Mouse (Mus musculus): ENCODE results near the gene Sergef. TPM values are rescaled to one million over a fixed set of nuclear protein-coding genes. Genes with fewer than 3 reads are reported as not detected.
A peak's percentile ranks its signal among the peaks of the same experiment; 100 is the strongest.

Sergef gene
- polyA plus RNA-seq, 1 experiment from 2014 or later, result 13.3 TPM

GRCm38 (mm10) chr7:46486761-46487160 is 152.8 kb downstream of the Sergef start:
- Histone ChIP-seq H3K27me3 (ENCODE audit: control insufficient read depth, insufficient read depth, low read depth, low read length) (no peaks in the 10 kb centered on the region), H3K27ac (ENCODE audit: low read length) (peak overlapping the region; percentile 11; the same call in 1 of the 2 replicates), H3K4me2 (ENCODE audit: low read depth, low read length) (no peak overlapping the region), H3K9ac (ENCODE audit: low read length) (no peak overlapping the region), H3K36me3 (ENCODE audit: control insufficient read depth, insufficient read depth, low read length) (no peaks in the 10 kb centered on the region), H3K9me3 (ENCODE audit: control insufficient read depth, low read length) (no peaks in the 10 kb centered on the region), H3K4me1 (replicated peaks; ENCODE audit: control insufficient read depth, insufficient read depth, low read length) (peaks cover 8% of the 10 kb centered on the region; the same call in 1 of the 2 replicates), H3K4me3 (ENCODE audit: low read length) (no peak overlapping the region)
- 66% methylated on average over 5 of the region's 5 CpGs for WGBS
- ATAC-seq (ENCODE audit: low read depth), result no peak

- Histone ChIP-seq H3K4me2 (ENCODE audit: low read depth, low read length) (no peak overlapping the region), H3K36me3 (ENCODE audit: control insufficient read depth, insufficient read depth, low read length) (no peaks in the 10 kb centered on the region), H3K4me1 (replicated peaks; ENCODE audit: control insufficient read depth, insufficient read depth, low read length) (peaks cover 9% of the 10 kb centered on the region; the same call in 1 of the 2 replicates), H3K4me3 (ENCODE audit: low read length) (no peak overlapping the region), H3K9ac (ENCODE audit: low read length) (no peak overlapping the region), H3K27ac (ENCODE audit: low read length) (no peak overlapping the region), H3K27me3 (ENCODE audit: control insufficient read depth, insufficient read depth, low read depth, low read length) (no peaks in the 10 kb centered on the region), H3K9me3 (ENCODE audit: control insufficient read depth, low read length) (no peaks in the 10 kb centered on the region)
- ATAC-seq (ENCODE audit: low read depth), result no peak
- 60% methylated on average over 6 of the region's 6 CpGs for WGBS
Observed at GRCm38 (mm10) chr7:46484223-46484622, 155.4 kb downstream of the Sergef start.

- no peak overlapping the region for H3K9ac ChIP-seq (ENCODE audit: low read length)
- H3K9me3 ChIP-seq (ENCODE audit: control insufficient read depth, low read length), result no peaks in the 10 kb centered on the region
- no peaks in the 10 kb centered on the region for H3K36me3 ChIP-seq (ENCODE audit: control insufficient read depth, insufficient read depth, low read length)
- no peak overlapping the region for H3K4me2 ChIP-seq (ENCODE audit: low read depth, low read length)
- ATAC-seq (ENCODE audit: low read depth), result no peak
- no peaks in the 10 kb centered on the region for H3K27me3 ChIP-seq (ENCODE audit: control insufficient read depth, insufficient read depth, low read depth, low read length)
- H3K27ac ChIP-seq (ENCODE audit: low read length), result no peak overlapping the region
- WGBS, result 65% methylated on average over 10 of the region's 10 CpGs
- no peak overlapping the region for H3K4me3 ChIP-seq (ENCODE audit: low read length)
- peaks cover 9% of the 10 kb centered on the region; the same call in 1 of the 2 replicates for H3K4me1 ChIP-seq (replicated peaks; ENCODE audit: control insufficient read depth, insufficient read depth, low read length)
Observed at GRCm38 (mm10) chr7:46483050-46483449, 156.6 kb downstream of the Sergef start.

- Histone ChIP-seq H3K9me3 (ENCODE audit: control insufficient read depth, low read length) (no peaks in the 10 kb centered on the region), H3K4me3 (ENCODE audit: low read length) (no peak overlapping the region), H3K36me3 (ENCODE audit: control insufficient read depth, insufficient read depth, low read length) (no peaks in the 10 kb centered on the region), H3K4me2 (ENCODE audit: low read depth, low read length) (no peak overlapping the region), H3K27ac (ENCODE audit: low read length) (no peak overlapping the region), H3K9ac (ENCODE audit: low read length) (no peak overlapping the region), H3K4me1 (replicated peaks; ENCODE audit: control insufficient read depth, insufficient read depth, low read length) (peaks cover 9% of the 10 kb centered on the region; the same call in 1 of the 2 replicates), H3K27me3 (ENCODE audit: control insufficient read depth, insufficient read depth, low read depth, low read length) (no peaks in the 10 kb centered on the region)
- ATAC-seq (ENCODE audit: low read depth), result peak; percentile 81
- 36% methylated on average over 2 of the region's 2 CpGs for WGBS
Observed at GRCm38 (mm10) chr7:46482099-46482531, 157.5 kb downstream of the Sergef start.

DNA sequence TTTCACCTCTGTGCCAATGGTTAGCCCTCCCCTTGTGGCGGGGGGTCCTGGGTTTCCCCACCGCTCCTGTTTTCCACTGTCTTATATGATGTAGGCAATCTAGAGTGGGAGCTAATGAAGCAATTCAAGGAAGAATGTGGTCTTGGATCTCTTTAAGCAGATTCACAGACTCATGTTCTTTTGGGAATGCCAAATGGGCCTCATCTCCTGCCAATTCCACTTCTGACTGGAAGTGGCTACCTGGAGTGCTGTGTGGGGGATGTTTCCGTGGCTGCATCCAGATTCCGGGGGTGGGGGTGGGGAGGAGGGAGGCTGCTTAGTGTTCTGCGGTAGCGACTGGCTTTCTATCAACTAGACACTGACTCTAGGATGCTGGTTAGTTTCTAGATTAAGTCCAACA is 159.8 kb downstream of the Sergef start:
- no peak for ATAC-seq (ENCODE audit: low read depth)
- no peaks in the 10 kb centered on the region for H3K9me3 ChIP-seq (ENCODE audit: control insufficient read depth, low read length)
- H3K4me3 ChIP-seq (ENCODE audit: low read length), result no peak overlapping the region
- H3K4me2 ChIP-seq (ENCODE audit: low read depth, low read length), result no peak overlapping the region
- no peak overlapping the region for H3K9ac ChIP-seq (ENCODE audit: low read length)
- H3K27me3 ChIP-seq (ENCODE audit: control insufficient read depth, insufficient read depth, low read depth, low read length), result no peaks in the 10 kb centered on the region
- peaks cover 9% of the 10 kb centered on the region; the same call in 1 of the 2 replicates for H3K4me1 ChIP-seq (replicated peaks; ENCODE audit: control insufficient read depth, insufficient read depth, low read length)
- WGBS, result 57% methylated on average over 6 of the region's 6 CpGs
- H3K36me3 ChIP-seq (ENCODE audit: control insufficient read depth, insufficient read depth, low read length), result no peaks in the 10 kb centered on the region
- no peak overlapping the region for H3K27ac ChIP-seq (ENCODE audit: low read length)

GRCm38 (mm10) chr7:46477456-46477855 is 162.2 kb downstream of the Sergef start:
- no peak overlapping the region for H3K4me3 ChIP-seq (ENCODE audit: low read length)
- WGBS, result 91% methylated on average over 3 of the region's 3 CpGs
- H3K4me2 ChIP-seq (ENCODE audit: low read depth, low read length), result no peak overlapping the region
- no peaks in the 10 kb centered on the region for H3K9me3 ChIP-seq (ENCODE audit: control insufficient read depth, low read length)
- no peak overlapping the region for H3K9ac ChIP-seq (ENCODE audit: low read length)
- no peaks in the 10 kb centered on the region for H3K27me3 ChIP-seq (ENCODE audit: control insufficient read depth, insufficient read depth, low read depth, low read length)
- H3K4me1 ChIP-seq (replicated peaks; ENCODE audit: control insufficient read depth, insufficient read depth, low read length), result peaks cover 8% of the 10 kb centered on the region; the same call in 1 of the 2 replicates
- H3K36me3 ChIP-seq (ENCODE audit: control insufficient read depth, insufficient read depth, low read length), result no peaks in the 10 kb centered on the region
- ATAC-seq (ENCODE audit: low read depth), result no peak
- no peak overlapping the region for H3K27ac ChIP-seq (ENCODE audit: low read length)

DNA sequence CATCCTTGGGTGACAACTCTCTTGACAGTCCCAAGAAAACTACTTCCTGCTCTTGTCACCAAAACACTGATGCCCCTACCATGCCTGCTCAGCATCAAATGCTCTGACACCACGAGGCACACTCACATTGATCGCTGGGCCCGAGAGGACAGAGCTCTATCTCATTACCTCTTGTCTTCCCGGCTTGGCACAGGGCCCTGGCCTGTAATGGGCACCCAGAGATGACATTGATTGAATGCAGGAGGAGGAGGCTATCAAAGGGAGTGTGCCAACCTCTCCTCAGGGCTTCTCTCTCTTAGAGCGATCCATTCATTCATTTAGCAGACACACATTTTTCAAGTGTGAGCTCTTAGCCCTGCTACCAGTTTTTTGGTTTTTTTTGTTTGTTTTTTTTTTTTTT is 164.1 kb downstream of the Sergef start:
- Histone ChIP-seq H3K4me2 (ENCODE audit: low read depth, low read length) (no peak overlapping the region), H3K27me3 (ENCODE audit: control insufficient read depth, insufficient read depth, low read depth, low read length) (no peaks in the 10 kb centered on the region), H3K36me3 (ENCODE audit: control insufficient read depth, insufficient read depth, low read length) (no peaks in the 10 kb centered on the region), H3K4me3 (ENCODE audit: low read length) (no peak overlapping the region), H3K9ac (ENCODE audit: low read length) (no peak overlapping the region), H3K9me3 (ENCODE audit: control insufficient read depth, low read length) (no peaks in the 10 kb centered on the region), H3K27ac (ENCODE audit: low read length) (no peak overlapping the region), H3K4me1 (replicated peaks; ENCODE audit: control insufficient read depth, insufficient read depth, low read length) (no peaks in the 10 kb centered on the region)
- WGBS, result 73% methylated on average over 5 of the region's 5 CpGs
- ATAC-seq (ENCODE audit: low read depth), result no peak

DNA sequence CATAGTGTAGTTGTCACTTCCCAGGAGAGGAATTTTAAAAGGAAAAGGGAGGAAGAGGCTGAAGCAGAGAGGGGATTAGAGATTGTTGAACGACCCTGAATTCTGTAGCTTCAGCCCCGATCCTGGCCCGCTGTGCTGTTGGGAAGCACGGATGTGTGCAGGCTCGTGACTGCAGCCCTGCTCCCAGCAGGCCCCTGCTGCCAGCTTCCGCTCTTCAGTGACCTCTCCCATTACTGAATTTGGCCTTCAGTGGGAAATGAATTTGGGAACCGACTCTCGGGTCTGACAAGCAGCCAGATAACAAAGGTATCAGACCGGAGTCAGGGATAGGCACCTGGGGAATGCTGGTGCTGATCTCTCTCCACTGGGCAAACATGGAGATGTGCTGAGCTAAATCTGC is 166.5 kb downstream of the Sergef start:
- H3K27me3 ChIP-seq (ENCODE audit: control insufficient read depth, insufficient read depth, low read depth, low read length), result no peaks in the 10 kb centered on the region
- ATAC-seq (ENCODE audit: low read depth), result no peak
- 31% methylated on average over 9 of the region's 9 CpGs for WGBS

GRCm38 (mm10) chr7:46471054-46471737 is 168.4 kb downstream of the Sergef start:
- H3K27me3 ChIP-seq (ENCODE audit: control insufficient read depth, insufficient read depth, low read depth, low read length), result no peaks in the 10 kb centered on the region
- 47% methylated on average over 7 of the region's 7 CpGs for WGBS
- ATAC-seq (ENCODE audit: low read depth), result no peak
- H3K4me3 ChIP-seq (ENCODE audit: low read length), result no peak overlapping the region
- H3K4me2 ChIP-seq (ENCODE audit: low read depth, low read length), result no peak overlapping the region
- no peaks in the 10 kb centered on the region for H3K9me3 ChIP-seq (ENCODE audit: control insufficient read depth, low read length)
- H3K9ac ChIP-seq (ENCODE audit: low read length), result no peak overlapping the region
- no peaks in the 10 kb centered on the region for H3K36me3 ChIP-seq (ENCODE audit: control insufficient read depth, insufficient read depth, low read length)
- peaks cover 7% of the 10 kb centered on the region; the same call in 1 of the 2 replicates for H3K4me1 ChIP-seq (replicated peaks; ENCODE audit: control insufficient read depth, insufficient read depth, low read length)
- no peak overlapping the region for H3K27ac ChIP-seq (ENCODE audit: low read length)

More for the DNA sequence above, 166.5 kb downstream of the Sergef start:
- H3K27ac ChIP-seq (ENCODE audit: low read length), result no peak overlapping the region
- H3K4me3 ChIP-seq (ENCODE audit: low read length), result no peak overlapping the region
- H3K36me3 ChIP-seq (ENCODE audit: control insufficient read depth, insufficient read depth, low read length), result no peaks in the 10 kb centered on the region
- H3K9ac ChIP-seq (ENCODE audit: low read length), result no peak overlapping the region
- H3K9me3 ChIP-seq (ENCODE audit: control insufficient read depth, low read length), result no peaks in the 10 kb centered on the region
- H3K4me1 ChIP-seq (replicated peaks; ENCODE audit: control insufficient read depth, insufficient read depth, low read length), result no peaks in the 10 kb centered on the region
- no peak overlapping the region for H3K4me2 ChIP-seq (ENCODE audit: low read depth, low read length)
